Mouse (Mus musculus) urinary bladder, postnatal 36 days (tissue): ENCODE data around the gene 4933416C03Rik.

ENCODE experiments used
- DNase-seq, 2 experiments: peaks; one replicate each; pipeline ENCODE4 v3.0.0; 2022; ENCODE audit warnings: low spot score in 2 of 2, mixed read lengths in 1 of 2

The 4933416C03Rik gene

GRCm38 (mm10) chr10:116079396-116079795 is 34.3 kb downstream of the 4933416C03Rik start:
- DNase-seq = no peak

GRCm38 (mm10) chr10:116078636-116079035 is 35.1 kb downstream of the 4933416C03Rik start:
- no peak for DNase-seq

DNA sequence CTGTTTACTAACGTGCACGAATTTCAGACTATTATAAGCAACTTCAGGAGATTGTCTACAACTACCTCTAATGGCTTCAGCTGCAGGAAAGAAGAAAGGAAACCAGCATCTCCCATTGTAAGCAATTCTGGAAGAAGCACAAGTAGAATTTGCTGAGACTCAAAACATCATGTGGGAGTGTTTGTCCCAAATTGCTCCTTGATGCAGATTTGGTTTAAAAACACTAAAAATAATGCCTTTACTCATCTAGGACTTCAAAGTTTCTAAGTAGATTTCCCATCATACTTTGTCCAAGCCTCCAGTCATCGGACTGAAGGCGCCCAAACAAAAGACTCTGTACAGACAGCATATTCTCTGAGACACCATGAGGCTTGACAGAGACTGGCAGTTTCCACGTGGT is 37.8 kb downstream of the 4933416C03Rik start:
- DNase-seq = no peak
